Mouse (Mus musculus) neutrophil, adult 83 days (primary cell): ENCODE data around the gene Bzw1. TPM values are rescaled to one million over a fixed set of nuclear protein-coding genes. Genes with fewer than 3 reads are reported as not detected.

Source experiments
- total RNA-seq, 2 experiments: library from RNA; stranded (reverse); gene quantifications; one replicate each; pipeline ENCODE4 v1.2.4; 2023

The Bzw1 gene
- total RNA-seq = 10 to 100 TPM; 94.2 to 95.9 TPM

GRCm38 (mm10) chr1:58392652-58393283, at the start of gene Bzw1:
Gene Bzw1, plus strand, starts transcription at chr1:58392898.

DNA sequence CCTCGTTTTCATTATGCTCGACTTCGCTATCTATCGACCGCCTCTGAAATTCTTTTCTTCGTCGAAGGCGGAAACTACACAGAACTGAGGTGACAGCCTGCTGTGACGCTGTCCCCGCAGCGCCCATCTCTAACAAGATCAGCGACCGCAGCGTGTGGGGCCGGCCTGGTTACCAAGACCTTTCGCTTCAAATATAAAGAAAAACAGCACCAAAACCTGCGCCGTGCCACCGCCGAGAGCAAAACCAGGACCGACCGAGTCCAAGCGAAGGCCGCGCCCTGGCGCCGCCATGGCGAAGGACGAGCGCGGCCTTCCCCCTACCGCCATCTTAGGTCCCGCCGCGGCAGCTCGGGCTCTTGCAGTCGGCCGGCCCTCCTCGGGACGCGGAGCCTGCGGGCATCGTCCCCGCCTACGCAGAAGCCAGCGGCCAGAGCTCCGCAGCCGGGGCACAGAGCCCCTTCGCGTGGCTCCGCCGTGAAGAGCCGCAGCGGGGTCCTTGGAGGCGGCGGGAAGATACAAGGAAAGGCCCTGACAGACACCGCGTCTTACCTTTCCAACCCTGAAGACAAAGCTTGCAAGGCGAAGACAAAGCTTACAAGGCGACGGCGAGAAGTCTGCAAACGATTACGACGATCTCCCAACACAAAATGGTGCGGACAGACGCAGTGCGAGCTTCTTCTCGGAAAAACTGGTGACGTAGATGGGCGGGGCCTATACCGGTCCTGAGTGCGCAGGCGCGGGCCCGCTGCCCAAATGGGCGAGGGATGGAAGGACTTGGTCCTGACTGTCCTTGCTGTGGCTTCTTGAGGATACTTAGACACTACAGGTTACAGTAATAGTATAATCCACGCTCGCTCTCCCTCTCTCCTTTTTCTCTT, 30.9 kb downstream of the Bzw1 start, which contains the start of gene Clk1:
TSS of gene Clk1 (minus strand) at position 696 of the 878 bp plus-strand sequence.

DNA sequence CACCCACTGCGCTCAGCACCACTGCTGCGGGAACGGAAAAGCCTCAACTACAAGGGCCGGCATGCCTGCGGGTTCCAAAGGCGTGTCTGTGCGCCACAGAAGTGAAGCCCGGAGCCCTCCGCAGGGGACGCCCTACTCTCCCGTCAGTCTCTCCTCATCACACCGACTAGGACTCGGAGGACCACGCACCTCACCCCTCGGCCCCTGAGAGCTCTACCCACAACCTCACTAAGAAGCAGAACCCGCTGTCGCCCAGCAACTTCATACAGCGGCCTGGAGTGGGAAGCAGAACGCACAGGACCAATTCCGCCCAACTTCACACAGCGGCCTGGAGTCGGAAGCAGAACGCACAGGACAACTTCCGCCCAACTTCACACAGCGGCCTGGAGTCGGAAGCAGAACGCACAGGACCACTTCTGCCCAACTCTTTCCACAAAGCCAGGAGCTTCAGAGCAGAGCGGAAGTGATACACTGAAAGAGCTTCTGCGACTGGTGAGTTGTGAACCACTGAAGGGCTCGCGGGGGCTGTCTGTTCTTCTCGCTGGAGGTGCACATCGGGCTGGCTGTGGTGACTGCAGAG, 52.5 kb downstream of the Bzw1 start, which contains the start of the genes Nif3l1 and Ppil3:
TSS of gene Nif3l1 (plus strand) at position 9 of the 580 bp plus-strand sequence.
TSS of gene Ppil3 (minus strand) at position 344 of the 580 bp plus-strand sequence.

Other genes starting within 250 kb of the Bzw1 start
- gene Aox4, start 182.5 kb upstream of the Bzw1 start, total RNA-seq = under 1 TPM; 0.24 to 0.42 TPM
- gene Aox2, start 114.6 kb upstream of the Bzw1 start, total RNA-seq = under 1 TPM in 1 of 2 experiments, not detected in 1; 0.18 TPM
- 100 to 1,000 TPM; 673 to 776 TPM for gene Clk1, start 31.2 kb downstream of the Bzw1 start, total RNA-seq
- 10 to 100 TPM; 12.0 to 14.2 TPM for gene Nif3l1, start 52.3 kb downstream of the Bzw1 start, total RNA-seq
- gene Ppil3, start 52.6 kb downstream of the Bzw1 start, total RNA-seq = 10 to 100 TPM; 18.3 to 21.2 TPM
- gene Orc2, start 112.2 kb downstream of the Bzw1 start, total RNA-seq = 10 to 100 TPM; 14.0 to 15.3 TPM
- 10 to 100 TPM; 10.4 to 15.1 TPM for gene Fam126b, start 193.4 kb downstream of the Bzw1 start, total RNA-seq
- 10 to 100 TPM; 49.0 to 53.2 TPM for gene Ndufb3, start 193.5 kb downstream of the Bzw1 start, total RNA-seq